Mouse (Mus musculus) heart, embryonic 10.5 days (tissue): ENCODE results near the gene Top3b. TPM values are rescaled to one million over a fixed set of nuclear protein-coding genes. Genes with fewer than 3 reads are reported as not detected.
"Not testable (repeated sequence)": the region's sequence is repeated elsewhere in the genome, so short reads cannot be mapped to it uniquely, and the experiment has no call there.

ENCODE experiments used
- DNase-seq: peaks from one replicate; pipeline ENCODE4 v3.0.0-alpha.2; 2017; ENCODE audit warnings: low spot score
- H3K27ac ChIP-seq: fragments of 300-500 bp; sonication (generic); 2 replicates; pipeline ENCODE4 v1.5.1; 2016; ENCODE audit warnings: mild to moderate bottlenecking
- H3K27me3 ChIP-seq: fragments of 300-500 bp; sonication (generic); 2 replicates; pipeline ENCODE4 v1.6.1; 2016; ENCODE audit warnings: mild to moderate bottlenecking; ENCODE audit not compliant: poor library complexity, insufficient read depth, severe bottlenecking
- H3K36me3 ChIP-seq: fragments of 300-500 bp; sonication (generic); 2 replicates; pipeline ENCODE4 v1.6.1; 2016; ENCODE audit warnings: mild to moderate bottlenecking, moderate library complexity
- H3K4me1 ChIP-seq: fragments of 300-500 bp; sonication (generic); 2 replicates; pipeline ENCODE4 v1.6.1; 2016; ENCODE audit warnings: mild to moderate bottlenecking
- H3K4me3 ChIP-seq: fragments of 300-500 bp; sonication (generic); 2 replicates; pipeline ENCODE4 v1.5.1; 2016; ENCODE audit warnings: mild to moderate bottlenecking, moderate library complexity
- H3K9me3 ChIP-seq: fragments of 300-500 bp; sonication (generic); 2 replicates; pipeline ENCODE4 v1.6.1; 2016; ENCODE audit warnings: mild to moderate bottlenecking, moderate library complexity
- WGBS: fragments of 180-500 bp; shearing (Covaris S2); methylation state at CpG from one replicate; pipeline ENCODE4 v1.1.7; 2016; 5-methylcytosine and 5-hydroxymethylcytosine counted together
- polyA plus RNA-seq: library from polyadenylated mRNA; unstranded; fragments of >200 nt; fragmentation: Nextera tagmentation; extraction: Ambion mirVana; gene quantifications from 2 replicates; pipeline ENCODE4 v1.2.1, GENCODE M21; 2016

Top3b gene
- 53.4 and 55.6 TPM in 2 replicates for polyA plus RNA-seq

DNA sequence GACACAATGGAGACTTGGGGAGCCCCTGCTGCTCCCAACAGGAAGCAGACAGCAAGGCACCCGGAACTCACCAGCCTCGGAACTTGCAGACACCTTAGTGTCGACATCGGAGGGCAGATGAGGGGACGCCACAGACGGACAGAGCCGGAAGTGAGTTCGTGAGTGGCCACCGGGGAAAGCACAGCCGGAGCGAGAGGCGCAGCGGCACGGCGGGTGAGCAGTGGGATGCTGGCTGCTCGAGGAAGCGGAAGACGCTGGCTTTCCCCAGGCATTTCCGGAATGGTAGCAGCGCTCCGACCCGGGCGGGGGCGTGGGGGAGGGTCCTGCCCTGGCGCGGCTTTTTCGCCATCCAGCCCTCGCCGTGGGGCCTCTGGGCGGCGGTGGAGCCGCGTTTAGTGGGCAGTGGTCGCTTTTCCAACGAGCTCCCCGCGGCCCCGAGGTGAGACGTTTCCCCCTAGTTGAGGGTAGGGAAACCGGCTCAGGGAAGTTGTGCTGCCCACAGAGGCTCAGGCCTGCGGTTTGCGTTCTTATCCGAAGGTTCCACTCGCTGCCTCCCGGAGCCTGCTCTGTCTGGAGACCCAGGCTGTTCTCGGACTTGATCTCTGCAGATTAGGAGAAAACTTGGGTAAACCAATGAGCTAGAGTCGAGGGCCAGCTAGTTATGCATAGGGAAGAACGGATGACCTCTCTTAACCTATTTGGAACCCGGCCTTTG, at the start of gene Top3b, which contains the start of gene Vpreb1:
Top3b (plus strand) TSS at position 120 of the 715 bp plus-strand sequence.
Vpreb1 (minus strand) TSS at position 227 of the 715 bp plus-strand sequence.
- Histone ChIP-seq H3K27me3 (no peaks in the 10 kb centered on the region), H3K4me3 (peak within 1 kb of the TSS; percentile 80), H3K4me1 (peaks cover 12% of the 10 kb centered on the region; the same call in 1 of the 2 replicates), H3K27ac (peak within 1 kb of the TSS; percentile 95), H3K36me3 (peaks cover 8% of the 10 kb centered on the region), H3K9me3 (no peaks in the 10 kb centered on the region)
- DNase-seq: peak; percentile 98
- under 1% methylated on average over 49 of the region's 49 CpGs for WGBS

DNA sequence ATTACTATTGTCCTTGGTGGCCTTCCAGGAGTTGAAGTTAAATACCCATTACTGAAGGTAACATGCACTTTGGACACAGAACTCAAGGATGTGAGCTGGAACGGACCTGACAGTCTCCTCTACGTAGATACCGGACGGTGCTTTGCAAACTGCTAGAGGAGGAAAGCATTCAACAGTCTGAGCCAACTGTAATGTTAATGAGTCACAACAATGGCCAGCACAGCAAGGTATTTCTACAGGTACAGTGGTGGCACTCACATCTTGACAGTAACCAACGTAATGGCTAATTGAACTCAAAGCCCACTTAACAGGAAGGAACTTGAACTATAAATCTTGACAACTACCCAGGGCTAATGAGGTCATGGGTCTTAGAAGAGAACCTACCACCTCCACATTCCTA, 45.1 kb upstream of the Top3b start:
- H3K36me3 ChIP-seq: no peaks in the 10 kb centered on the region
- 49% methylated on average over 5 of the region's 5 CpGs for WGBS
- no peaks in the 10 kb centered on the region for H3K9me3 ChIP-seq
- DNase-seq: no peak
- H3K27me3 ChIP-seq: no peaks in the 10 kb centered on the region
- peaks cover 7% of the 10 kb centered on the region for H3K4me1 ChIP-seq
- no peak overlapping the region for H3K4me3 ChIP-seq
- H3K27ac ChIP-seq: no peak overlapping the region

DNA sequence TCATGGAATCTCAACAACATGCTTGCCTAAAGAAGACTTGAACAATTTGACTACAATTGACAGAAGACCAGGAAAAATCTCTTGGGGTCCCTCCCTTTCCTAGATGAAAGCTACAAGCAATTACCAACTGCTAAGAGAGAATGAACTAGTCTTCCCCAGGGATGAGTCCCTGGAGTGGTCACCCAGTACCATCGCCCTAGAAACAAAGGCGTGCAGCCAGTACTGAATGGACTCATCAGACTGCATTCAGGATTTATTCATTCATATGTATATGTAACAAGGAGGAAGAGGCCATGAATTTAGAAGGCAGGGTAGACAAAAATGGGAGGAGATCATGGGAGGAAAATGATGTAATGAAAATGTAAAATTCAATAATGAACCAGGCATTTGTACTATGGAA, 44.3 kb upstream of the Top3b start:
- Histone ChIP-seq H3K4me1 (peaks cover 7% of the 10 kb centered on the region), H3K9me3 (no peaks in the 10 kb centered on the region), H3K36me3 (no peaks in the 10 kb centered on the region), H3K27me3 (no peaks in the 10 kb centered on the region), H3K4me3 (no peak overlapping the region), H3K27ac (no peak overlapping the region)
- no peak for DNase-seq
- 90% methylated on average over 2 of the region's 2 CpGs for WGBS

DNA sequence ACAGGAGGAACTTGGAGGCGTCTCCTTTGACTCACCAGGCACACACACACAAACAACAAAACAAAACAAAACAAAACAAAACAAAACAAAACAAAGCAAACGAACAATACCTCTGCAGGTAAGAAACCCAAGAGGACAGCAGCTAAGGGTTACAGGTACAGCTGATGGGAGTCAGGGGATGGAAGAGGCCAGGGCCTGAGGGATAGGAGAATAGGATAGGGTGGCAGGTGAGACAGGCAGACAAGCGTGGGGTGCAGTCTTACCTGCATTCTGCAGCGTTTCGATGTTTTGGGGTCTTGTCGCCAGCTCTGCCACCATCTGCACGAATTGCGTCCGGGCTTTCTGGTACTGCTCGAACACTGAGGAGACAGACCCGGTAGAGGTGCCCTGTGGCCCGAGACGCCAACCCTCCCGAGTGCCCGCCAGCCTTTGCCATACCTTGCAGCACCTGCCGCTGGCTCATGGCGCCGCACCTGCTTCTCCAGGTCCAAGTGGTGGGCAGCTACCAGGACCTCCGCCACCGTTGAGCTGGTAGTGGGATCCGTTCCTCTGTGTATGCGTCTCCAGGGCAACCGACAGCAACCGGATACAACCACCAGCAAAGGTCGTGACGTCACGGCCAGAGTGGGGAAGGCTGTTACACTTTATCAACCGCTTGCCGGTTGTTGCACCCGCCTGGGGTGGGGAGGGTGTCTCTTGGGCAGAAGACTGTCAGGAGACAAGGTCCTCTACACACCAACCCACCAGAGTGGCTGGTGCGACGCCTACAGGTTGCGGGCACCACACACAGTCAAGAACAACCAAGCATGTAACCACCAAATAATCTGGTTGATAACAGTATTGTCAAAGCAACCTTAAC, 41.5 kb upstream of the Top3b start, which contains the start of gene Spag6l:
Spag6l (minus strand) TSS at position 700 of the 859 bp plus-strand sequence.
- WGBS: 10% methylated on average over 33 of the region's 33 CpGs
- H3K9me3 ChIP-seq: no peaks in the 10 kb centered on the region
- H3K27ac ChIP-seq: 0 out of 2 replicates have a peak within 1 kb of the TSS, but pooled peaks have one; percentile 13
- DNase-seq: peak; percentile 91
- H3K27me3 ChIP-seq: no peaks in the 10 kb centered on the region
- no peaks in the 10 kb centered on the region for H3K36me3 ChIP-seq
- peak within 1 kb of the TSS; percentile 67 for H3K4me3 ChIP-seq
- H3K4me1 ChIP-seq: peaks cover 7% of the 10 kb centered on the region

DNA sequence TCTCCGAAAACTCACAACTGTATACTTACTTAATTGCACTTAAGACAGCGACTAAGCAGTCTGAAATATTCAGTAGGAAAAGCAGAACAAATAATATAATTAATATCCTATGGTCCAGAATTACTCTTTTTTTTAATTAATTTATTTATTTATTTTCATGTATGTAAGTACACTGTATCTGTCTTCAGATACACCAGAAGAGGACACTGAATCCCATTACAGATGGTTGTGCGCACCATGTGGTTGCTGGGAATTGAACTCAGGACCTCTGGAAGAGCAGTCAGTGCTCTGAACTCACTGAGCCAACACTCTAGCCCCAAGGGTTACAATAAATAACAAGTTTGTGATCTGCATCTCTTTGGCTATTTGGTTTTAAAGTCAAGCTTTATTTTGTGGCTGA, 40.9 kb upstream of the Top3b start:
- H3K9me3 ChIP-seq: no peaks in the 10 kb centered on the region
- no peak for DNase-seq
- H3K36me3 ChIP-seq: no peaks in the 10 kb centered on the region
- H3K27ac ChIP-seq: no peak overlapping the region
- no peaks in the 10 kb centered on the region for H3K27me3 ChIP-seq
- H3K4me3 ChIP-seq: peak overlapping the region; percentile 67; the same call in 1 of the 2 replicates
- peaks cover 7% of the 10 kb centered on the region for H3K4me1 ChIP-seq
- 81% methylated on average over 3 of the region's 3 CpGs for WGBS

GRCm38 (mm10) chr16:16849196-16849595, 21.3 kb upstream of the Top3b start:
- no peaks in the 10 kb centered on the region for H3K36me3 ChIP-seq
- no peak overlapping the region for H3K27ac ChIP-seq
- H3K9me3 ChIP-seq: no peaks in the 10 kb centered on the region
- no peaks in the 10 kb centered on the region for H3K27me3 ChIP-seq
- no peaks in the 10 kb centered on the region for H3K4me1 ChIP-seq
- no peak overlapping the region for H3K4me3 ChIP-seq
- DNase-seq: no peak

DNA sequence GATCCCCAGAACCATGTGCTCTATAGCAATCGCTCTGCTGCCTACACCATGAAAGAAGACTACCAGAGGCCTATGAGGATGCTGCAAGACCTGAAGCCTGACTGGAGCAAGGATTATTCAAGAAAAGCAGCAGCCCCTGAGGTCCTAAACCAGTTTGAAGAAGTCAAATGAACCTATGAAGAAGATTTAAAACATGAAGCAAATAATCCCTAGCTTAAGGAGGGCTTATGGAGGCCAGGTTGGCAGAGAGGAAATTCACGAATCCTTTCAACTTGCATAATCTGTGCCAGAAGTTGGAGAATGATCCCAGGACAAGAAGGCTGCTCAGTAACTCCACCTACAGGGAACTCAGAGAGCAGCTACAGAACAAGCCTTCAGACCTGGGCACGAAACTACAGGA, 18.1 kb upstream of the Top3b start:
- Histone ChIP-seq H3K9me3 (no peaks in the 10 kb centered on the region), H3K36me3 (no peaks in the 10 kb centered on the region), H3K27me3 (no peaks in the 10 kb centered on the region), H3K4me1 (no peaks in the 10 kb centered on the region), H3K4me3 (no peak overlapping the region), H3K27ac (no peak overlapping the region)
- DNase-seq: no peak
- WGBS: 82% methylated on average over 3 of the region's 3 CpGs

GRCm38 (mm10) chr16:16854836-16855235, 15.7 kb upstream of the Top3b start:
- 33% methylated on average over 6 of the region's 6 CpGs for WGBS
- no peaks in the 10 kb centered on the region for H3K4me1 ChIP-seq
- peak; percentile 71 for DNase-seq
- H3K9me3 ChIP-seq: no peaks in the 10 kb centered on the region
- H3K27me3 ChIP-seq: no peaks in the 10 kb centered on the region
- no peak overlapping the region for H3K27ac ChIP-seq
- no peak overlapping the region for H3K4me3 ChIP-seq
- H3K36me3 ChIP-seq: no peaks in the 10 kb centered on the region

GRCm38 (mm10) chr16:16855541-16855940, 15.0 kb upstream of the Top3b start:
- 91% methylated on average over 1 of the region's 1 CpGs for WGBS
- no peak overlapping the region for H3K27ac ChIP-seq
- no peaks in the 10 kb centered on the region for H3K9me3 ChIP-seq
- no peak for DNase-seq
- H3K27me3 ChIP-seq: no peaks in the 10 kb centered on the region
- no peak overlapping the region for H3K4me3 ChIP-seq
- no peaks in the 10 kb centered on the region for H3K4me1 ChIP-seq
- no peaks in the 10 kb centered on the region for H3K36me3 ChIP-seq

- not testable (repeated sequence) for H3K36me3 ChIP-seq, H3K27ac ChIP-seq, H3K4me1 ChIP-seq, H3K4me3 ChIP-seq, H3K9me3 ChIP-seq, H3K27me3 ChIP-seq, DNase-seq
- 82% methylated on average over 9 of the region's 9 CpGs for WGBS
Measured at GRCm38 (mm10) chr16:16856054-16856453, 14.5 kb upstream of the Top3b start.

DNA sequence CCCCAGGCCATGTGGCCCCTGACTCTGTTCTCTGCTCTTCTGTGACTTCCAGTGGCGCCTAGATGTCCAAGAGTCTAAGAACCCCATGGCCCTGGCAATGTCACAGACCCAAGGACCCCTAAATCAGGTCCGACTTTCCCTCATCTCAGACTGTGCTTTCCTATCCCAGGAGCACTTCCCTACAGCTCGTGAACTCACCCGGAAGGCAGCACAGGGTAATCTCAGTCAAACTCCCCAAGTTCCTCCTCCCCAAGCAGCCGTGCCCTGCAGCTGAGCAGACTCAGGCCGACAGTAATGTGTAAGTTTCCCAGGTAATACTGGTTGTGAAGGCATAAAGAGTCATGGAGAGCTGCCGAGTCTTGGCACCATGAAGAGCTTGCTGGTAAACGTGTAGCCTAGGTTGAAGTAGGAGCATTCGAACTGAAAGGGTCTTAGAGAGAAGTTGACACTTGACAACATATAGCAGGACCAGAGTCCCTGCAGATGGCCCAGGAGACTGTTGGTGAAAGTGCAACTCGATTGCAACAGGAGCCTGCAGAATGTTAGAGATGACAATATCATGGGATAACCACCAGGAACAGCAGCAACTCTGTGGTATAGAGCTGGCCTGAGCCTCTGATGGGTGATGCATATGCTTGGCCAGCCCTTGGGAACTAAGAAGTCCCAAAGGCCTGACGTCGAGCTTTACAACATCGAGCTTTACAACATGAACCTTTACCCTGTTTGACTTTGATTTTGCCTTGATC, 13.6 kb upstream of the Top3b start:
- WGBS: 68% methylated on average over 13 of the region's 13 CpGs
- Histone ChIP-seq H3K27ac (no peak overlapping the region), H3K27me3 (no peaks in the 10 kb centered on the region), H3K4me3 (no peak overlapping the region), H3K9me3 (no peaks in the 10 kb centered on the region), H3K4me1 (no peaks in the 10 kb centered on the region), H3K36me3 (no peaks in the 10 kb centered on the region)
- DNase-seq: peak; percentile 69

DNA sequence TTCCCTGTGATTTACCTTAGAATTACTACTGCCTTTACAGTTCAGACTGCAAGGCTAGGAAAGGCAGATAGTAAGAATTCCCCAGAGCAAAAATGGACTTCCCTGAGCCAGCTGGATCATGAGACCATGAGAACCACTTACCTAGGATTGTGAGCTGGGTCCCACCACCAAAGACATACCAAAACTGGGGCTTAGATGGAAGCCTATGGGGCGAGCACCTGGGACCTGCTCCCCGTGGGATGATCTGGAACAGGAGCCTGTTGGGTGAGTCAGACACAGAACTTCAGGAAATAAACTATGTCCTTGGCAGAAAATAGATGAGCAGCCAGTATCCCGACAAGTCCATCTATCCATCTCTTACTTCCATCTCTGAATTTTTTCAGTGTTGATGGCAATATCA, 8.2 kb upstream of the Top3b start:
- no peaks in the 10 kb centered on the region for H3K9me3 ChIP-seq
- H3K4me1 ChIP-seq: peaks cover 5% of the 10 kb centered on the region; the same call in 1 of the 2 replicates
- peak; percentile 70 for DNase-seq
- 65% methylated on average over 3 of the region's 3 CpGs for WGBS
- H3K4me3 ChIP-seq: no peak overlapping the region
- no peaks in the 10 kb centered on the region for H3K36me3 ChIP-seq
- H3K27me3 ChIP-seq: no peaks in the 10 kb centered on the region
- no peak overlapping the region for H3K27ac ChIP-seq
